Mouse (Mus musculus) spleen, adult 2 months (tissue): ENCODE results near the gene Prpf40b.

ENCODE experiments used
- CTCF ChIP-seq: fragments of 200-500 bp; IDR thresholded peaks from 2 replicates; pipeline ENCODE4 v1.5.1; 2011; ENCODE audit warnings: mild to moderate bottlenecking, inconsistent platforms; ENCODE audit not compliant: insufficient read depth, insufficient read length, insufficient replicate concordance; ENCODE audit errors: extremely low read depth
- POLR2A ChIP-seq: fragments of 200-500 bp; IDR thresholded peaks from 2 replicates; pipeline ENCODE4 v1.6.1; 2011; ENCODE audit warnings: low read depth, low read length, inconsistent platforms

- TF ChIP-seq CTCF (no peak), POLR2A (no peak)
Measured at GRCm38 (mm10) chr15:99339669-99340068, 44.8 kb downstream of the Prpf40b start.
